Mouse (Mus musculus) Patski (cell line): ENCODE measurements around the gene Btd. TPM values are rescaled to one million over a fixed set of nuclear protein-coding genes. Genes with fewer than 3 reads are reported as not detected.
A peak's percentile ranks its signal among the peaks of the same experiment; 100 is the strongest.
"Not testable (repeated sequence)": the region's sequence is repeated elsewhere in the genome, so short reads cannot be mapped to it uniquely, and the experiment has no call there.

Source experiments
- ATAC-seq: fragments of 100-300 bp; one replicate; pipeline ENCODE4 v1.8.0; 2021
- CTCF ChIA-PET: fragments of 350-600 bp; sonication (Branson Sonifier 250); formaldehyde crosslinking; loops from one replicate; lab custom pipeline; 2022; ENCODE audit warnings: inconsistent platforms; lab: Charles Lee
- POLR2A ChIA-PET: fragments of 350-600 bp; sonication (Branson Sonifier 250); formaldehyde crosslinking; loops from one replicate; lab custom pipeline; 2022; ENCODE audit warnings: antibody characterized with exemption, inconsistent platforms; lab: Charles Lee
- DNase-seq: peaks from one replicate; pipeline ENCODE4 v3.0.0-alpha.2; 2011; ENCODE audit warnings: low read depth, low spot score
- H3K27me3 ChIP-seq: fragments of 371-371 bp; one replicate; pipeline ENCODE4 v1.5.1; 2021
- CTCF ChIP-seq: fragments of 100-300 bp; IDR thresholded peaks from one replicate; pipeline ENCODE4 v1.5.1; 2021
- in situ Hi-C: fragments of 300-500 bp; cut with MboI; formaldehyde crosslinking; loops from 3 replicates; pipeline ENCODE4 v1.11.1; 2018; ENCODE audit warnings: low pct_unique_long_range_greater_than_20kb, mixed read lengths
- polyA plus RNA-seq: library from polyadenylated mRNA; unstranded; gene quantifications from one replicate; pipeline ENCODE4 v1.2.3, GENCODE M21; 2021

Gene Btd
- polyA plus RNA-seq = 42.7 TPM

- POLR2A ChIA-PET = interaction anchor here (0.9 to 1.4 kb wide), 2 partner anchors 18 to 216 kb away, joined by 3 read pairs; no protein-coding TSS in a partner anchor
- TF ChIP-seq CTCF = no peak
- H3K27me3 ChIP-seq = no peaks in the 10 kb centered on the region
- in situ Hi-C loops = no loop called here
- DNase-seq = no peak
- peak; percentile 96 for ATAC-seq
- CTCF ChIA-PET = interaction anchor here (1.0 kb wide), 1 partner anchor 145 kb away, joined by 4 read pairs; no protein-coding TSS in a partner anchor
These were observed at the start of gene Btd, which contains the start of gene Hacl1 for GRCm38 (mm10) chr14:31640890-31641505. TSS of gene Btd (plus strand) at chr14:31641028. TSS of gene Hacl1 (minus strand) at chr14:31641286.

- ChIA-PET POLR2A (no interaction called here), CTCF (no interaction called here)
- DNase-seq (no peak), ATAC-seq (no peak)
- in situ Hi-C loops = no loop called here
- no peak for TF ChIP-seq CTCF
- peaks cover 5% of the 10 kb centered on the region for H3K27me3 ChIP-seq
These were observed 49.6 kb upstream of the Btd start, which contains the start of gene Colq for GRCm38 (mm10) chr14:31591243-31591642. TSS of gene Colq (minus strand) at chr14:31591343.

- TF ChIP-seq CTCF = no peak
- CTCF ChIA-PET = no interaction called here
- POLR2A ChIA-PET = no interaction called here
- DNase-seq (no peak), ATAC-seq (no peak)
- in situ Hi-C loops = no loop called here
- H3K27me3 ChIP-seq = peaks cover 5% of the 10 kb centered on the region
These were observed 47.8 kb upstream of the Btd start for GRCm38 (mm10) chr14:31593036-31593435.

GRCm38 (mm10) chr14:31594693-31595092, 46.1 kb upstream of the Btd start:
- ChIA-PET CTCF (no interaction called here), POLR2A (interaction anchor here (0.5 kb wide), 1 partner anchor 158 kb away, joined by 3 read pairs; no protein-coding TSS in a partner anchor)
- TF ChIP-seq CTCF = no peak
- ATAC-seq = no peak
- DNase-seq = no peak
- peaks cover 5% of the 10 kb centered on the region for H3K27me3 ChIP-seq
- in situ Hi-C loops = no loop called here

- CTCF ChIA-PET = no interaction called here
- in situ Hi-C loops = no loop called here
- ATAC-seq (no peak), DNase-seq (no peak)
- H3K27me3 ChIP-seq = peaks cover 3% of the 10 kb centered on the region
- POLR2A ChIA-PET = no interaction called here
- no peak for TF ChIP-seq CTCF
These were observed 44.4 kb upstream of the Btd start for GRCm38 (mm10) chr14:31596408-31596807.

GRCm38 (mm10) chr14:31597446-31597845, 43.4 kb upstream of the Btd start:
- in situ Hi-C loops = no loop called here
- peaks cover 3% of the 10 kb centered on the region for H3K27me3 ChIP-seq
- no peak for DNase-seq
- CTCF ChIA-PET = no interaction called here
- ATAC-seq = no peak
- no peak for TF ChIP-seq CTCF
- POLR2A ChIA-PET = no interaction called here

- in situ Hi-C loops = no loop called here
- no peak for DNase-seq
- ATAC-seq = no peak
- no peaks in the 10 kb centered on the region for H3K27me3 ChIP-seq
- ChIA-PET POLR2A (no interaction called here), CTCF (no interaction called here)
- TF ChIP-seq CTCF = no peak
These were observed 38.8 kb upstream of the Btd start for GRCm38 (mm10) chr14:31601908-31602615.

- ATAC-seq = not testable (repeated sequence)
These were observed 38.2 kb upstream of the Btd start for GRCm38 (mm10) chr14:31602616-31602979.

GRCm38 (mm10) chr14:31604916-31605315, 35.9 kb upstream of the Btd start:
- ATAC-seq (no peak), DNase-seq (no peak)
- CTCF ChIA-PET = interaction anchor here (2.1 to 3.2 kb wide), 3 partner anchors 10 to 85 kb away, joined by 4 to 17 read pairs (median 8); no protein-coding TSS in a partner anchor
- in situ Hi-C loops = loop anchor here (5.0 kb wide), 1 partner anchor 88 kb away; no protein-coding TSS in a partner anchor
- H3K27me3 ChIP-seq = no peaks in the 10 kb centered on the region
- POLR2A ChIA-PET = no interaction called here
- peak; percentile 58 for TF ChIP-seq CTCF

More at GRCm38 (mm10) chr14:31602616-31602979, 38.2 kb upstream of the Btd start:
- CTCF ChIA-PET = interaction anchor here (1.1 kb wide), 1 partner anchor 89 kb away, joined by 3 read pairs; no protein-coding TSS in a partner anchor
- H3K27me3 ChIP-seq, POLR2A ChIA-PET, DNase-seq, in situ Hi-C loops: not testable (repeated sequence)

- ATAC-seq (no peak), DNase-seq (no peak)
- in situ Hi-C loops = loop anchor here (5.0 kb wide), 1 partner anchor 88 kb away; no protein-coding TSS in a partner anchor
- TF ChIP-seq CTCF = peak; percentile 37
- POLR2A ChIA-PET = no interaction called here
- no peaks in the 10 kb centered on the region for H3K27me3 ChIP-seq
- CTCF ChIA-PET = interaction anchor here (1.1 to 3.2 kb wide), 5 partner anchors 9 to 182 kb away, joined by 3 to 17 read pairs (median 4); no protein-coding TSS in a partner anchor
These were observed 35.3 kb upstream of the Btd start for GRCm38 (mm10) chr14:31605514-31605913.
